Mouse (Mus musculus) forebrain, embryonic 16.5 days (tissue): ENCODE measurements around the gene Ankrd16. TPM values are rescaled to one million over a fixed set of nuclear protein-coding genes. Genes with fewer than 3 reads are reported as not detected.

Experiments
- ATAC-seq: fragments of 200-750 bp; cut with Nextera tagmentation; 2 replicates; pipeline ENCODE4 v1.8.0; 2017; ENCODE audit warnings: mild to moderate bottlenecking, moderate library complexity
- H3K27ac ChIP-seq: fragments of 300-500 bp; sonication (generic); 2 replicates; pipeline ENCODE4 v1.5.1; 2014; ENCODE audit warnings: low read length, control low read depth
- H3K27me3 ChIP-seq: fragments of 300-500 bp; sonication (generic); replicated peaks from 2 replicates; pipeline ENCODE4 v1.6.1; 2014; ENCODE audit warnings: low read length; ENCODE audit not compliant: control insufficient read depth, insufficient read depth
- H3K36me3 ChIP-seq: fragments of 300-500 bp; sonication (generic); 2 replicates; pipeline ENCODE4 v1.6.1; 2014; ENCODE audit not compliant: control insufficient read depth, insufficient read depth
- H3K4me1 ChIP-seq: fragments of 300-500 bp; sonication (generic); replicated peaks from 2 replicates; pipeline ENCODE4 v1.6.1; 2014; ENCODE audit warnings: low read length; ENCODE audit not compliant: control insufficient read depth, insufficient read depth
- H3K4me2 ChIP-seq: fragments of 300-500 bp; sonication (generic); 2 replicates; pipeline ENCODE4 v1.6.1; 2014; ENCODE audit warnings: mild to moderate bottlenecking, low read length, control low read depth
- H3K4me3 ChIP-seq: fragments of 300-500 bp; sonication (generic); replicated peaks from 2 replicates; pipeline ENCODE4 v1.5.1; 2014; ENCODE audit warnings: mild to moderate bottlenecking, low read length, control low read depth
- H3K9ac ChIP-seq: fragments of 300-500 bp; sonication (generic); replicated peaks from 2 replicates; pipeline ENCODE4 v1.6.1; 2014; ENCODE audit warnings: low read depth, low read length, control low read depth
- H3K9me3 ChIP-seq: fragments of 300-500 bp; sonication (generic); 2 replicates; pipeline ENCODE4 v1.6.1; 2016; ENCODE audit warnings: low read length; ENCODE audit not compliant: control insufficient read depth
- WGBS: fragments of 180-500 bp; shearing (Covaris S2); extraction: QIAGEN DNeasy Blood & Tissue Kit; methylation state at CpG from one replicate; pipeline ENCODE4 v1.1.7; 2014; 5-methylcytosine and 5-hydroxymethylcytosine counted together
- polyA plus RNA-seq: library from polyadenylated mRNA; unstranded; fragments of >200 nt; fragmentation: Nextera tagmentation; extraction: Ambion mirVana; gene quantifications from 2 replicates; pipeline ENCODE4 v1.2.1, GENCODE M21; 2015

Ankrd16 gene
- polyA plus RNA-seq, 1 experiment from 2014 or later, result 55.0 TPM

DNA sequence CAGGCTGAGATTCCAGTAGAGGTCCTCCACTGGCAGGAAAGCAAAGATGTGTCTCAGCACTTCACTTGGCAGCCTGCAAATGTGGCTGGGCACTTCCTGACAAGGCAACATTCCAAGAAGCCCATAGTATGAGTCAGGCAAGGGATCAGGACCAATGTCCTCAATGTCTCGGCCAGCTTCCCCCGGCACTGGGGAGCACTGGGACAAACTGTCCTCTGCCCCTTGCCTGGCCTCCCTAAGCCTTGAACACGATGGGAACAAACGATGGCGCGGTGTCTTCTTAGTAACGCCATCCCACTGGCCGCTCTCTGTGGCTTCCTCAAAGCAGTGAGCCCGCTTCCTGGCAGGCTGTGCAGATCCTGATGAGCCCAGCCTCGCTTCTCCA is 10.5 kb upstream of the Ankrd16 start:
- Histone ChIP-seq H3K27ac (no peak overlapping the region), H3K36me3 (peaks cover 34% of the 10 kb centered on the region), H3K27me3 (no peaks in the 10 kb centered on the region), H3K4me1 (peaks cover 11% of the 10 kb centered on the region), H3K4me2 (no peak overlapping the region), H3K9me3 (no peaks in the 10 kb centered on the region), H3K4me3 (no peak overlapping the region), H3K9ac (no peak overlapping the region)
- WGBS, result 73% methylated on average over 10 of the region's 10 CpGs
- no peak for ATAC-seq

DNA sequence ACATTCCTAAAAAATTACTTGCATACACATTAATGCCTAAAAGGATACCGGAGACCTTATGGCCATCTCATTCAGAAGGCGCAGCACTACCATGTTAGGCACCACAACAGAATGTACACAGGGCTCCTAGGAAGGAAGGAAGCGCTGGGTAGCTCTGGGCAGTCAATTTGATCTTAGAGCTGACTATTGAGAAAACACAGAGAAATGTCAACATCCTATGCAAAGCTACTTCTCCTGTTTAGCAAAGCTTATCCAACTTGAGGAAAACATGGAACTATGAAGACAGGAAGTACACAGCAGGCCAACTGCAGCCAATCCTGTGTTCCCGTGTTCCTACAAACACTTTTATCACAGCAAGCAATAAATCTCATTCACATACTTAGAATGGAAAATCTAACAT is 6.0 kb upstream of the Ankrd16 start:
- no peak overlapping the region for H3K27ac ChIP-seq
- H3K9me3 ChIP-seq, result no peaks in the 10 kb centered on the region
- no peak overlapping the region for H3K4me3 ChIP-seq
- H3K4me2 ChIP-seq, result no peak overlapping the region
- peaks cover 9% of the 10 kb centered on the region; the same call in 1 of the 2 replicates for H3K36me3 ChIP-seq
- H3K4me1 ChIP-seq, result peaks cover 14% of the 10 kb centered on the region
- 93% methylated on average over 4 of the region's 4 CpGs for WGBS
- no peaks in the 10 kb centered on the region for H3K27me3 ChIP-seq
- H3K9ac ChIP-seq, result no peak overlapping the region
- ATAC-seq, result no peak

DNA sequence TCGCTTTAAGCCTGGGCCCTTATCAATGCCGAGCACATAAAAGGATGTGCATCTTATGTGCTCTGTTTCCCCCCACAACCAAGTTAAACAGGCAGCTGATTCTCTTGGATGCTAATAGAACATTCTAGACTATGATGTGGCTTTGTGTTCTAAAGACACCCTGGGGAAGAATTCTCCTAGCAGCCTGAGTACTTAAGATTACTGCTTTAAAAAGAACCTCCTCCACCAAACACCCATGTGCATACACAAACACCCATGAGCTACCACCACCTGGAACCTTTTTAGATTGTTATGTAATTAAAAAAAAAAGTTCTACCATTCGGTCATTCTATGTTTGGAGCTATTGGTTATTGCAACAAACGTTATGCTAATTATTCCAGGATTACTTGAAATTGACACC is 5.3 kb upstream of the Ankrd16 start:
- Histone ChIP-seq H3K9ac (no peak overlapping the region), H3K4me2 (no peak overlapping the region), H3K27ac (no peak overlapping the region), H3K9me3 (no peaks in the 10 kb centered on the region), H3K36me3 (0 out of 2 replicates have a peak, but pooled peaks cover 3% of the 10 kb centered on the region), H3K4me3 (no peak overlapping the region), H3K27me3 (no peaks in the 10 kb centered on the region), H3K4me1 (peaks cover 15% of the 10 kb centered on the region)
- no peak for ATAC-seq
- 80% methylated on average over 4 of the region's 4 CpGs for WGBS

DNA sequence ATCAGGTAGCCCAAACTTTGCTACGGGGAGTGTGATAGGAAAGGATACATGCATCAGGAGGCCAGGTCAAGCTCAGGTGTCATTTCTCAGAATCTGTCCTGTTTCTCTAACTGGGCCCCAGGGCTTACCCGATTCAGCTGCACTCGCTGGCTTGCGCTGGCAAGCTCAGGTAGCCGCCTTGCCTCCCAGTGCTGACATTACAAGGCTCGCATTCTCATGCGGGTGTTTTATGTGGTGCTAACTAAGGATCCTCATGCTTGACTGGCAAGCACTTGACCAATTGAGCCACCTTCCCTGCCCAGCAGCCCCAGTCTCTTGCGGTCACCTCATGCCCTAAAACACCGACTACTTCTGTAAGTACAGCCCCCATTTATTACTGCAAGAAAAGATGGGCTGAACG is 3.2 kb upstream of the Ankrd16 start:
- WGBS, result 90% methylated on average over 10 of the region's 10 CpGs
- Histone ChIP-seq H3K27ac (no peak overlapping the region), H3K36me3 (0 out of 2 replicates have a peak, but pooled peaks cover 3% of the 10 kb centered on the region), H3K9ac (no peak overlapping the region), H3K9me3 (no peaks in the 10 kb centered on the region), H3K4me3 (no peak overlapping the region), H3K4me1 (peaks cover 21% of the 10 kb centered on the region), H3K4me2 (no peak overlapping the region), H3K27me3 (no peaks in the 10 kb centered on the region)
- ATAC-seq, result no peak

DNA sequence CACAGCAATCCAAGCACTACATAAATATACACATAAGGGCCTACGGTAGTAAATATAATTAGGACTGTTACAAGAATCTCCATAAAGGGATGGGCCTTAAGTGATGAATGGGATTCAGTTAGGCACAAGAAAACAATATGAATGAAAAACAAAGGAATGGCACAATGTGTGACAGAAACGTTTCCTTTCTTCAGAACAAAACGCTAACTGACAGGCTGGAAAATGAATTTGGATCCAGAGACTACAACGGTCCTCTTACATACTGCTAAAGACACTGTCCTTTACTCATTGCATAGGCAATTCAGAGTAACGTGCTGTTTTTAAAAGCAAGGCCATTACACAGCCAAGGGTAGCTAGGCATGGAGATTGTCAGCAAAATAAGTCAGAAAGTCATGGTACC is 2.6 kb upstream of the Ankrd16 start:
- no peaks in the 10 kb centered on the region for H3K27me3 ChIP-seq
- peaks cover 28% of the 10 kb centered on the region for H3K4me1 ChIP-seq
- no peak overlapping the region for H3K9ac ChIP-seq
- H3K4me3 ChIP-seq, result no peak overlapping the region
- H3K27ac ChIP-seq, result no peak overlapping the region
- no peak overlapping the region for H3K4me2 ChIP-seq
- H3K9me3 ChIP-seq, result no peaks in the 10 kb centered on the region
- no peak for ATAC-seq
- WGBS, result 75% methylated on average over 5 of the region's 5 CpGs
- H3K36me3 ChIP-seq, result no peaks in the 10 kb centered on the region

DNA sequence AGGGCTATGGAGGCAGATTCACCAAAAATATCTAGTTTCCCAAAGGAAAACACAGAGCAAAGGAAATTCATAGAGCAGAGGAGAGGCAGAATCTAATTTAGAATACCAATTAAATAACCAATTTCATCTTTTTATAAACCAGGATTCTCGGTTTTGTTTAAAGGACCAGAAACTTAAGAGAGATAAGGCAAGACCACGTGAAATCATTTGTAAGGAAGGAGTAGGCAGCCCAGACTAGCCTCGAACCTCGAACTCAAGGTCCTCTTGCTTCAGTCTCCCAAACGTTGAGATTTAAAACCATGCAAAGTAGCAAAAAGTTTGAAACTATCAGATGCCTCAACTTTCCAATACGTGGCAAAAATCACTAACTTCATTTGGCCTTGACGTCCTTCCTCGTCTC is 1.3 kb upstream of the Ankrd16 start:
- peak overlapping the region; percentile 89 for H3K4me2 ChIP-seq
- no peak for ATAC-seq
- no peaks in the 10 kb centered on the region for H3K27me3 ChIP-seq
- no peak overlapping the region for H3K27ac ChIP-seq
- no peaks in the 10 kb centered on the region for H3K9me3 ChIP-seq
- WGBS, result 51% methylated on average over 8 of the region's 8 CpGs
- H3K9ac ChIP-seq, result peak overlapping the region; percentile 91
- H3K4me3 ChIP-seq, result peak overlapping the region; percentile 79
- peaks cover 2% of the 10 kb centered on the region for H3K36me3 ChIP-seq
- peaks cover 34% of the 10 kb centered on the region for H3K4me1 ChIP-seq

DNA sequence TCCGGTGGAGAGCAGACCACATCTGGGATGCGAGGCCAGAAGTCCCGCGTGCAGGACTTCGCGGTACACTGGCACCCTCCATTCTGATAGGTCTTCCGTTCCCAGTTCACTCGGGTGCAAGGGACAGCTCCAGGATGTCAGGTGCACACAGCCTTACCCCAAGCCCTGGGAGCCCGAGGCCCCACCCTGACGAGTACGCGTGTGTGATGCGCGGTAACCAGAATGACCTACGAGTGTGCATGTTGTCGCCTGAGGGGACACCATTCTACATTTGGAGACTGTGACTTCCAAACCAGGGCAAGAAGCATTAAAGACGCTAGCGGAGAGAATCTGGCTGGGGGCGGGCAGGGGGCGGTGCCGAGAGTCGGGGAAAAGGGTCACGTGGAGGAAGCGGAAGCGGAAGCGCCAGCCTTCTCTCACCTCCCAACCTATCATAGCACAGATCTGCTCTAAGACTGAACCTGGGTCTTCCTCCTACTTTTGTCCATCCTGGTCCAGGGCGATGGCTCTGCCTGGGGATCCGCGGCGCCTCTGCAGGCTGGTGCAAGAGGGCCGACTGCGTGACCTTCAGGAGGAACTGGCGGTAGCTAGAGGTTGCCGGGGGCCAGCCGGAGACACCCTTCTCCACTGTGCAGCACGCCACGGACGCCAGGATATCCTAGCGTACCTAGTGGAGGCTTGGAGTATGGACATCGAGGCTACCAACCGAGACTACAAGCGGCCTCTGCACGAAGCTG is 579 bp downstream of the Ankrd16 start:
- Histone ChIP-seq H3K4me1 (peaks cover 34% of the 10 kb centered on the region), H3K4me2 (peak overlapping the region; percentile 63), H3K9ac (peak overlapping the region; percentile 80), H3K27ac (peak overlapping the region; percentile 90), H3K9me3 (no peaks in the 10 kb centered on the region), H3K4me3 (peak overlapping the region; percentile 79), H3K36me3 (peaks cover 15% of the 10 kb centered on the region), H3K27me3 (no peaks in the 10 kb centered on the region)
- under 1% methylated on average over 43 of the region's 43 CpGs for WGBS
- peak; percentile 88 for ATAC-seq

DNA sequence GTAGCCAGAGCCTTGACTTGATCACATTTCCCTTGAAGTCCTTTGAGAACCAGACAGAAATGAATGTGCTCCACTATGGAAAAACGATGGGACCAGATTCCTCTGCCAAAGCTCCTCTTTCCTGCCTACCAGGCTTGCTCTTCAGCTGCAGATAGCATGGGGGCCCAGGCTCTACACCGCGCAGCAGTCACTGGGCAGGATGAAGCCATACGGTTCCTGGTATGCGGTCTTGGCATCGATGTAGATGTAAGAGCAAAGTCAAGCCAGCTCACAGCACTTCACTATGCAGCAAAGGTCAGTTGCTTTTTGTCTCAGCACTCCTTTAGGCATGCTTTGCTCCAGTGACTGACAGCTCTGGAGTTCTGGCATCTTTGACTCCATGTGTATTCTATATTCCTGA is 6.5 kb downstream of the Ankrd16 start:
- Histone ChIP-seq H3K4me1 (peaks cover 16% of the 10 kb centered on the region), H3K4me3 (no peak overlapping the region), H3K36me3 (peaks cover 45% of the 10 kb centered on the region), H3K4me2 (no peak overlapping the region), H3K9ac (no peak overlapping the region), H3K9me3 (no peaks in the 10 kb centered on the region), H3K27ac (no peak overlapping the region), H3K27me3 (no peaks in the 10 kb centered on the region)
- 96% methylated on average over 6 of the region's 6 CpGs for whole genome bisulfite sequencing
- ATAC-seq, result no peak

DNA sequence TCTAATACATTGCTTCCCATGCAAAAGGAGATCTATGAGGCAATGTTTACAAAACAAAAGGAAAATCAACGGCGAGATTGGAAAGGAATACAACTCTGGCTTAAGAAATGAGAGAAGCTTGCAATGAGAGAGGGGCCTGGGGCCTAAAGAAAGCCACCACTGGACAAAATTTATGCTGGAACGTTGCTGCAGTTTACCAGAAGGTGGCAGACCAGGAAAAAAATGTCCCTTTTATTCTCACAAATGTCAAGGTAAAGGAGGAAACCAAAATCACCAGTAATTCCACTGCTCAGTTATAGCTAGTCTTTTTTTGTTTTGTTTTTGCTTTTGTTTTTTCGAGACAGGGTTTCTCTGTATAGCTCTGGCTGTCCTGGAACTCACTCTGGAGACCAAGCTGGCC is 17.0 kb downstream of the Ankrd16 start:
- Histone ChIP-seq H3K9ac (no peak overlapping the region), H3K9me3 (no peaks in the 10 kb centered on the region), H3K4me1 (no peaks in the 10 kb centered on the region), H3K27me3 (no peaks in the 10 kb centered on the region), H3K4me2 (no peak overlapping the region), H3K27ac (no peak overlapping the region), H3K36me3 (peaks cover 21% of the 10 kb centered on the region), H3K4me3 (no peak overlapping the region)
- WGBS, result 78% methylated on average over 4 of the region's 4 CpGs
- no peak for ATAC-seq
